Comparison of ENCODE assay signal across 23 mouse cellular contexts in genomic region chr8:73767233-73767632, GRCm38 (mm10).
DNase-seq lines count a peak whose midpoint lies in the region; ATAC-seq and TF ChIP-seq lines count a peak whose summit lies in the region.
"Had no signal": no experiment of that assay in that cellular context is flagged by ENCODE, and none has a peak within 500 bp of the region (broad histone marks: within the 10 kb centered on the region; RNA-seq: fewer than 3 reads in every experiment).

No protein-coding gene starts in this region.

- no peaks in the 10 kb centered on the region for H3K36me3 ChIP-seq in forebrain, embryonic 11.5 days (ENCODE audit: control insufficient read depth, insufficient read depth, low read length)
- H3K36me3 ChIP-seq in forebrain, postnatal 0 days (ENCODE audit: insufficient read depth): no peaks in the 10 kb centered on the region
- H3K36me3 ChIP-seq in midbrain, embryonic 14.5 days (ENCODE audit: control insufficient read depth, insufficient read depth, low read length): no peaks in the 10 kb centered on the region
- H3K36me3 ChIP-seq in midbrain, embryonic 13.5 days: no peaks in the 10 kb centered on the region
- H3K36me3 ChIP-seq in intestine, postnatal 0 days (ENCODE audit: control insufficient read depth, insufficient read depth): no peaks in the 10 kb centered on the region
- no peaks in the 10 kb centered on the region for H3K36me3 ChIP-seq in liver, embryonic 12.5 days
- H3K36me3 ChIP-seq: hindbrain, embryonic 15.5 days had no signal

- TF ChIP-seq CTCF in forebrain, postnatal 0 days (IDR thresholded peaks at IDR 0.05; ENCODE audit: low read depth): no peak
- no peak for TF ChIP-seq CTCF in intestine, postnatal 0 days (IDR thresholded peaks at IDR 0.05; ENCODE audit: low read depth)

- no peaks in the 10 kb centered on the region for H3K9me3 ChIP-seq in forebrain, embryonic 11.5 days (ENCODE audit: control insufficient read depth, low read length)
- H3K9me3 ChIP-seq in forebrain, postnatal 0 days (ENCODE audit: low read length): no peaks in the 10 kb centered on the region
- H3K9me3 ChIP-seq in midbrain, embryonic 14.5 days (ENCODE audit: control insufficient read depth, low read length): no peaks in the 10 kb centered on the region
- no peaks in the 10 kb centered on the region for H3K9me3 ChIP-seq in midbrain, embryonic 13.5 days
- no peaks in the 10 kb centered on the region for H3K9me3 ChIP-seq in intestine, postnatal 0 days (ENCODE audit: control insufficient read depth)
- no peaks in the 10 kb centered on the region for H3K9me3 ChIP-seq in liver, embryonic 12.5 days (replicated peaks)
- H3K9me3 ChIP-seq: hindbrain, embryonic 15.5 days had no signal

- 32% methylated on average over 2 of the region's 2 CpGs for WGBS in forebrain, embryonic 11.5 days
- WGBS in forebrain, postnatal 0 days: 28% methylated on average over 2 of the region's 2 CpGs
- WGBS in midbrain, embryonic 14.5 days: 48% methylated on average over 2 of the region's 2 CpGs
- WGBS in midbrain, embryonic 13.5 days: 42% methylated on average over 2 of the region's 2 CpGs
- 27% methylated on average over 2 of the region's 2 CpGs for WGBS in intestine, postnatal 0 days
- 32% methylated on average over 2 of the region's 2 CpGs for WGBS in liver, embryonic 12.5 days (ENCODE audit: insufficient replicate concordance)

- H3K4me1 ChIP-seq in forebrain, embryonic 11.5 days (replicated peaks; ENCODE audit: control insufficient read depth, insufficient read depth, low read length): no peaks in the 10 kb centered on the region
- H3K4me1 ChIP-seq in forebrain, postnatal 0 days (ENCODE audit: insufficient read depth): no peaks in the 10 kb centered on the region
- no peaks in the 10 kb centered on the region for H3K4me1 ChIP-seq in midbrain, embryonic 14.5 days (ENCODE audit: control insufficient read depth, insufficient read depth, low read length)
- H3K4me1 ChIP-seq in midbrain, embryonic 13.5 days (replicated peaks): no peaks in the 10 kb centered on the region
- no peaks in the 10 kb centered on the region; the same call in 1 of the 2 replicates for H3K4me1 ChIP-seq in intestine, postnatal 0 days (replicated peaks; ENCODE audit: control insufficient read depth, insufficient read depth, low read length)
- H3K4me1 ChIP-seq in liver, embryonic 12.5 days: no peaks in the 10 kb centered on the region
- H3K4me1 ChIP-seq: hindbrain, embryonic 15.5 days had no signal

- H3K4me2 ChIP-seq in forebrain, embryonic 11.5 days (ENCODE audit: low read depth, low read length, severe bottlenecking): no peak overlapping the region
- no peak overlapping the region for H3K4me2 ChIP-seq in forebrain, postnatal 0 days (ENCODE audit: low read depth)
- H3K4me2 ChIP-seq in midbrain, embryonic 14.5 days (ENCODE audit: low read length): no peak overlapping the region
- H3K4me2 ChIP-seq in midbrain, embryonic 13.5 days (replicated peaks): no peak overlapping the region
- no peak overlapping the region for H3K4me2 ChIP-seq in intestine, postnatal 0 days (replicated peaks; ENCODE audit: low read depth)
- H3K4me2 ChIP-seq in liver, embryonic 12.5 days: no peak overlapping the region
- H3K4me2 ChIP-seq: hindbrain, embryonic 15.5 days; liver, embryonic 11.5 days had no signal

- no peak for DNase-seq in forebrain, embryonic 11.5 days (ENCODE audit: low spot score)
- DNase-seq in forebrain, postnatal 0 days: no peak
- DNase-seq in midbrain, embryonic 14.5 days: peak; percentile 2
- peak; percentile 6 for DNase-seq in embryo, embryonic 11 days
- no peak for DNase-seq in gastrocnemius, adult 8-10 months (ENCODE audit: low spot score in 2 of 2)
- DNase-seq: adrenal gland, adult 2 months; cerebellum, adult 11 months; cerebellum, postnatal 14 days; gastrocnemius, postnatal 14 days; heart, adult 2 months; heart, postnatal 36 days; kidney, adult 18-20 months; kidney, postnatal 10 days; right cerebral cortex, adult 18-20 months had no signal

- ATAC-seq in forebrain, embryonic 11.5 days (replicated peaks; ENCODE audit: low FRiP score): peak; percentile 75
- ATAC-seq in forebrain, postnatal 0 days: no peak
- ATAC-seq in midbrain, embryonic 14.5 days (ENCODE audit: low FRiP score, low TSS enrichment): no peak
- ATAC-seq in midbrain, embryonic 13.5 days: no peak
- ATAC-seq in intestine, postnatal 0 days: peak; percentile 64; the same call in 1 of the 2 replicates
- ATAC-seq in liver, embryonic 12.5 days: no peak
- ATAC-seq: CD4-positive, CD25-positive, alpha-beta regulatory T cell, adult 4 months; lung, postnatal 0 days; midbrain, embryonic 16.5 days had no signal

- H3K27me3 ChIP-seq in forebrain, embryonic 11.5 days (ENCODE audit: control insufficient read depth, insufficient read depth, low read length): no peaks in the 10 kb centered on the region
- H3K27me3 ChIP-seq in forebrain, postnatal 0 days (ENCODE audit: insufficient read depth, low read length): no peaks in the 10 kb centered on the region
- H3K27me3 ChIP-seq in midbrain, embryonic 14.5 days (ENCODE audit: control insufficient read depth, insufficient read depth, low read length): no peaks in the 10 kb centered on the region
- no peaks in the 10 kb centered on the region for H3K27me3 ChIP-seq in midbrain, embryonic 13.5 days
- no peaks in the 10 kb centered on the region for H3K27me3 ChIP-seq in intestine, postnatal 0 days (replicated peaks; ENCODE audit: control insufficient read depth, insufficient read depth, low read length)
- H3K27me3 ChIP-seq in liver, embryonic 12.5 days (replicated peaks): no peaks in the 10 kb centered on the region
- H3K27me3 ChIP-seq: hindbrain, embryonic 15.5 days had no signal

- no peak overlapping the region for H3K27ac ChIP-seq in forebrain, embryonic 11.5 days (ENCODE audit: low read depth, low read length)
- no peak overlapping the region for H3K27ac ChIP-seq in forebrain, postnatal 0 days (ENCODE audit: low read depth, low read length)
- no peak overlapping the region for H3K27ac ChIP-seq in midbrain, embryonic 14.5 days (replicated peaks; ENCODE audit: low read depth, low read length)
- H3K27ac ChIP-seq in midbrain, embryonic 13.5 days: no peak overlapping the region
- H3K27ac ChIP-seq in intestine, postnatal 0 days (ENCODE audit: low read depth, low read length): no peak overlapping the region
- H3K27ac ChIP-seq in liver, embryonic 12.5 days: no peak overlapping the region
- H3K27ac ChIP-seq: heart, adult 2 months; hindbrain, embryonic 15.5 days had no signal

- H3K4me3 ChIP-seq in forebrain, embryonic 11.5 days (ENCODE audit: low read depth, low read length): no peak overlapping the region
- no peak overlapping the region for H3K4me3 ChIP-seq in forebrain, postnatal 0 days (ENCODE audit: low read depth, low read length)
- H3K4me3 ChIP-seq in midbrain, embryonic 14.5 days (replicated peaks; ENCODE audit: low read depth, low read length): no peak overlapping the region
- H3K4me3 ChIP-seq in midbrain, embryonic 13.5 days (replicated peaks): no peak overlapping the region
- H3K4me3 ChIP-seq in intestine, postnatal 0 days (ENCODE audit: low read depth, low read length): no peak overlapping the region
- H3K4me3 ChIP-seq in liver, embryonic 12.5 days: no peak overlapping the region
- H3K4me3 ChIP-seq: erythroblast, embryonic 14.5 days; heart, adult 2 months; hindbrain, embryonic 15.5 days had no signal

- no peak overlapping the region for H3K9ac ChIP-seq in forebrain, embryonic 11.5 days (ENCODE audit: low read length)
- H3K9ac ChIP-seq in forebrain, postnatal 0 days: no peak overlapping the region
- H3K9ac ChIP-seq in midbrain, embryonic 14.5 days (replicated peaks; ENCODE audit: low read length): no peak overlapping the region
- no peak overlapping the region for H3K9ac ChIP-seq in midbrain, embryonic 13.5 days (replicated peaks)
- H3K9ac ChIP-seq in intestine, postnatal 0 days (ENCODE audit: low read depth, low read length): no peak overlapping the region
- no peak overlapping the region for H3K9ac ChIP-seq in liver, embryonic 12.5 days
- H3K9ac ChIP-seq: hindbrain, embryonic 15.5 days had no signal

Comparison
In these comparisons a context has a peak if more than half of its experiments do, and no peak if none do; other contexts are left out.
1. ATAC-seq: peak in forebrain, embryonic 11.5 days (single experiment) and intestine, postnatal 0 days (single experiment); none in forebrain, postnatal 0 days (single experiment), midbrain, embryonic 14.5 days (single experiment), midbrain, embryonic 13.5 days (single experiment) and liver, embryonic 12.5 days (single experiment).
2. DNase-seq: peak in midbrain, embryonic 14.5 days (single experiment) and embryo, embryonic 11 days (single experiment); none in forebrain, embryonic 11.5 days (single experiment), forebrain, postnatal 0 days (single experiment) and gastrocnemius, adult 8-10 months (0 of 2).